Mouse (Mus musculus) intestine, postnatal 0 days (tissue): ENCODE measurements around the gene Trak2. TPM values are rescaled to one million over a fixed set of nuclear protein-coding genes. Genes with fewer than 3 reads are reported as not detected.

Source experiments
- ATAC-seq: fragments of 200-750 bp; cut with Nextera tagmentation; 2 replicates; pipeline ENCODE4 v1.8.0; 2017; ENCODE audit warnings: mild to moderate bottlenecking, moderate TSS enrichment, moderate library complexity
- H3K27ac ChIP-seq: fragments of 300-500 bp; sonication (generic); 2 replicates; pipeline ENCODE4 v1.5.1; 2014; ENCODE audit warnings: mild to moderate bottlenecking, low read depth, low read length, moderate library complexity
- H3K27me3 ChIP-seq: fragments of 300-500 bp; sonication (generic); replicated peaks from 2 replicates; pipeline ENCODE4 v1.6.1; 2014; ENCODE audit warnings: low read length, mixed read lengths; ENCODE audit not compliant: control insufficient read depth, insufficient read depth
- H3K36me3 ChIP-seq: fragments of 300-500 bp; sonication (generic); 2 replicates; pipeline ENCODE4 v1.6.1; 2014; ENCODE audit warnings: mild to moderate bottlenecking, moderate library complexity; ENCODE audit not compliant: control insufficient read depth, insufficient read depth
- H3K4me1 ChIP-seq: fragments of 300-500 bp; sonication (generic); replicated peaks from 2 replicates; pipeline ENCODE4 v1.6.1; 2014; ENCODE audit warnings: antibody characterized with exemption, low read length, mixed read lengths; ENCODE audit not compliant: control insufficient read depth, insufficient read depth
- H3K4me2 ChIP-seq: fragments of 300-500 bp; sonication (generic); replicated peaks from 2 replicates; pipeline ENCODE4 v1.6.1; 2014; ENCODE audit warnings: low read depth, mild to moderate bottlenecking, moderate library complexity
- H3K4me3 ChIP-seq: fragments of 300-500 bp; sonication (generic); 2 replicates; pipeline ENCODE4 v1.5.1; 2014; ENCODE audit warnings: low read depth, low read length
- H3K9ac ChIP-seq: fragments of 300-500 bp; sonication (generic); 2 replicates; pipeline ENCODE4 v1.6.1; 2014; ENCODE audit warnings: mild to moderate bottlenecking, low read depth, low read length
- H3K9me3 ChIP-seq: fragments of 300-500 bp; sonication (generic); 2 replicates; pipeline ENCODE4 v1.6.1; 2016; ENCODE audit warnings: mixed run types; ENCODE audit not compliant: control insufficient read depth
- CTCF ChIP-seq: sonication (generic); IDR thresholded peaks from 2 replicates; pipeline ENCODE4 v1.5.1; 2016; ENCODE audit warnings: low read depth, mild to moderate bottlenecking, control low read depth, antibody characterized with exemption, moderate library complexity
- WGBS: fragments of 180-500 bp; shearing (Covaris S2); extraction: QIAGEN DNeasy Blood & Tissue Kit; methylation state at CpG from one replicate; pipeline ENCODE4 v1.1.7; 2014; 5-methylcytosine and 5-hydroxymethylcytosine counted together
- polyA plus RNA-seq: library from polyadenylated mRNA; unstranded; fragments of >200 nt; fragmentation: Nextera tagmentation; extraction: Ambion mirVana; gene quantifications from 2 replicates; pipeline ENCODE4 v1.2.1, GENCODE M21; 2015

Trak2 gene
- polyA plus RNA-seq, 1 experiment from 2014 or later = 5.4 TPM

DNA sequence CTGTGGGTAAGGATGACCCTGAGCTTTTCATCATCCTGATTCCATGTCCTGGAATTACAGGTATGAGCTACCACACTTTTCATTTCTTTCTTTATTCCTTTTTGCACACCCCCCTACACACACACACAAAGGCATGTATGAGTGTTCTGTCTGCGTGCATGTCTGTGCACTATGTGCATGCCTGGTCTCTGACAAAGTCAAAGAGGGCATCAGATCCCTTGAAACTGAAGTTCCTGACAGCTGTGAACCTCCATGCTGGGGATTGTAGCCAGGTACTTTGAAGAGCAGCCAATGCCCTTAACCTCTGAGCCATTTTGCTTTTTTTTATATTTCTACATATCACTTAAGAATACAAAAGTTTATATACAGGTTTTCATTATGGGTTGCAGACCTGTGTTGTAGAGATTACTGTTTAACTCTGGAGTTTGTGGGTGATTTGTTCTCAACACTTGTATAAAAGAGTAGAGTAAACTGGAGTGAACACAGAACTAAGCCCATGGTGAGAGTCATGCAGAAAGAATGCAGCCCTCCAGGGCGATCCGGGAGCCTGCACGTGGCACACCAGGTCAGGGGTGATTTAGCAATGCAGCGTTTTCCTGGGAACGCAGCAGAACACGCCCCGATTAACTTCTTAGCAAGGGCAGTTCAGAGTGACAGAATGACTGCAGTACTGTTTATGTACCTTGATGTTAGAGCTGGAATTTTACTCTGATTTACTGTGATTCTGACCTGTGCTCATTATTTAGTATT lies 22.2 kb downstream of the Trak2 start:
- peak; percentile 77 for ATAC-seq
- TF ChIP-seq CTCF = no peak
- Histone ChIP-seq H3K27ac (peak overlapping the region; percentile 73; the same call in 1 of the 2 replicates), H3K27me3 (no peaks in the 10 kb centered on the region), H3K36me3 (no peaks in the 10 kb centered on the region), H3K9ac (no peak overlapping the region), H3K4me3 (no peak overlapping the region), H3K9me3 (no peaks in the 10 kb centered on the region), H3K4me2 (no peak overlapping the region), H3K4me1 (peaks cover 16% of the 10 kb centered on the region)
- 14% methylated on average over 8 of the region's 8 CpGs for WGBS

GRCm38 (mm10) chr1:58949561-58950106 lies 23.6 kb downstream of the Trak2 start:
- no peak overlapping the region for H3K4me3 ChIP-seq
- no peak overlapping the region for H3K27ac ChIP-seq
- H3K4me1 ChIP-seq = peaks cover 16% of the 10 kb centered on the region
- H3K4me2 ChIP-seq = no peak overlapping the region
- no peak for ATAC-seq
- H3K9ac ChIP-seq = no peak overlapping the region
- no peak for TF ChIP-seq CTCF
- peaks cover 9% of the 10 kb centered on the region; the same call in 1 of the 2 replicates for H3K36me3 ChIP-seq
- WGBS = 83% methylated on average over 6 of the region's 6 CpGs
- no peaks in the 10 kb centered on the region for H3K27me3 ChIP-seq
- no peaks in the 10 kb centered on the region for H3K9me3 ChIP-seq

- Histone ChIP-seq H3K27me3 (no peaks in the 10 kb centered on the region), H3K9me3 (no peaks in the 10 kb centered on the region), H3K27ac (0 out of 2 replicates have a peak overlapping the region, but pooled peaks have one; percentile 46), H3K4me3 (no peak overlapping the region), H3K9ac (no peak overlapping the region), H3K4me1 (peaks cover 2% of the 10 kb centered on the region), H3K4me2 (no peak overlapping the region), H3K36me3 (peaks cover 9% of the 10 kb centered on the region; the same call in 1 of the 2 replicates)
- no peak for ATAC-seq
- TF ChIP-seq CTCF = no peak
- 77% methylated on average over 9 of the region's 9 CpGs for WGBS
These were observed 26.5 kb downstream of the Trak2 start for GRCm38 (mm10) chr1:58946718-58947117.

DNA sequence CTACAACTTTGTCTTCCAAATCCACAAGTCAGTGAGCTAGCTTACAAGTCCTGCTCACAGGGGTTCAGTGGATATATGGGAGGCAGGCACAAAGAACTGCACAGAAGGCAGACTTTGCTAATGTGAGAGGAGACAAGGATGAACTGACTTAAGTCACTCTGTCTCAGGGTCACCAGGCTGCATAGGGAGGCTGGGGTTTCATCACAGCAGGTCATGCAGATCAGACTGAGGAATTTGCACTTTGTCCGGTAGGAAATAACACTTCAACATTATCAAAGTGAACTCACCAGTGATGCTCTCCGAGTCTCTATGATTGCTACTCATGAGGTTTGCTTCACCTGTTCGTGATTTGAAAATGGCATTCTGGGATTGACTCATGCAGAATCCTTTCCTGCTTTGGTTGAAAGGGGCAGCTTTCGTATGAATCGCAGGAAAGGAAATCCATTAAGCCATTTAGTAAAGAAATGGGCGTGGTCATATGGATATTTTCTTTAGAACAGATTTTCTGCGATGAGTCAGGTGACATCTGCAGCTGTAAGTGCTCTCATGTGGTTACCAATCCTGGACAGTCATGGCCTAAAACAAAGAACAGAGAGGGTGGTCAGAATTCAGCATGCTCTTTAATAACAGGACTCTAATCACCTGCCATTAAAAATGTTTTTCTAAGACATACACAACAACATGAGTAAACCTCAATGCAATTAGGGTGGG lies 27.1 kb downstream of the Trak2 start:
- H3K9ac ChIP-seq = no peak overlapping the region
- no peak overlapping the region for H3K4me3 ChIP-seq
- H3K27ac ChIP-seq = peak overlapping the region; percentile 46
- peaks cover 2% of the 10 kb centered on the region for H3K4me1 ChIP-seq
- H3K36me3 ChIP-seq = peaks cover 9% of the 10 kb centered on the region; the same call in 1 of the 2 replicates
- TF ChIP-seq CTCF = no peak
- H3K4me2 ChIP-seq = no peak overlapping the region
- H3K27me3 ChIP-seq = no peaks in the 10 kb centered on the region
- H3K9me3 ChIP-seq = no peaks in the 10 kb centered on the region
- ATAC-seq = peak; percentile 80
- 51% methylated on average over 7 of the region's 7 CpGs for WGBS

DNA sequence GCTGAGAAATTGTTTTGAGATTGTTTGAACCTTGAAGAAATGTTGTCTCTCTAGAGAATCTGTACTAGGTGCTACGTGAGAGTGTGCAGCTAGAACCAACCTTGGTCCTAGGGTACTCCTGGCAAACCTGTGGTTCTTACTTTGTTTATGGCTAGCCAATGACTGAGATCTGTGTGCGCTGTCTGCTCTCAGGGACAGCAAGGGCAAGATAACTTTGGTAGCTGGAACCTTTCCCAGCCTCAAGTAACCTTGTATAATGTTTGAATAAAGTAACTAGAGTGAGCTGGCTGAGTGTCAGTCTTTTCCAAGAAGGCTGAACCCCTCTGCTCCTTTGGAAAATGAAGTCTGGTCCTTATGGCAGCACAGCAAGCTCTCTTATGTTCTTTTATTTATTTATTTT lies 27.7 kb downstream of the Trak2 start:
- no peaks in the 10 kb centered on the region for H3K9me3 ChIP-seq
- no peak overlapping the region for H3K4me3 ChIP-seq
- no peak overlapping the region for H3K4me2 ChIP-seq
- ATAC-seq = no peak
- H3K27me3 ChIP-seq = no peaks in the 10 kb centered on the region
- H3K4me1 ChIP-seq = no peaks in the 10 kb centered on the region; the same call in 1 of the 2 replicates
- WGBS = 87% methylated on average over 2 of the region's 2 CpGs
- peak overlapping the region; percentile 23; the same call in 1 of the 2 replicates for H3K27ac ChIP-seq
- H3K9ac ChIP-seq = no peak overlapping the region
- H3K36me3 ChIP-seq = peaks cover 9% of the 10 kb centered on the region; the same call in 1 of the 2 replicates
- no peak for TF ChIP-seq CTCF

DNA sequence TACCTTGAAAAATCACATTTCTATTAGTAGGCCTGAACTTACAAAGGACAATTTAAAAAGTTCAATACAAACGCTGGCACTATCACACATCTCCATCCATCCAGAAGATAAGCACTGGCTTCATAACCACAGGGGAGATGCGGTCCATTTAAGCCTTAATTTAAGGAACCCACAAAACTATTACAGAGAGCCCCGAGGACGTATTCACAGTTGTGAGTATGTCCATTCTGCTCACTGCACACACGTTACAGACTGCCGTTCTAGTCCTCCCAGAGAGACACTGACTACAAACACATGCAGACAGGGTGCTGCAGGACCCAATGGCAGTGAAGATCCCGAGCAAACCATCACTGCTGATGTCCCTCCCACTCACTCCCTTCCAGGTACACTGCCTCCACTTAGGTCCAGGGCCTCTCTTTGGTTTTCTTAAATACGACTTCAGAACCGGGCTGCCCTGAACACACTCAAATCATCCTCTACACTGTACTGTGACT lies 35.6 kb downstream of the Trak2 start:
- H3K9me3 ChIP-seq = no peaks in the 10 kb centered on the region
- H3K4me3 ChIP-seq = no peak overlapping the region
- no peaks in the 10 kb centered on the region for H3K4me1 ChIP-seq
- H3K4me2 ChIP-seq = no peak overlapping the region
- H3K36me3 ChIP-seq = peaks cover 4% of the 10 kb centered on the region; the same call in 1 of the 2 replicates
- no peak overlapping the region for H3K27ac ChIP-seq
- H3K9ac ChIP-seq = no peak overlapping the region
- ATAC-seq = no peak
- H3K27me3 ChIP-seq = no peaks in the 10 kb centered on the region
- TF ChIP-seq CTCF = no peak
- 97% methylated on average over 9 of the region's 9 CpGs for WGBS
